Mouse (Mus musculus) forebrain, embryonic 14.5 days (tissue): ENCODE results near the gene Ddx19b. TPM values are rescaled to one million over a fixed set of nuclear protein-coding genes. Genes with fewer than 3 reads are reported as not detected.
"Not testable (repeated sequence)": the region's sequence is repeated elsewhere in the genome, so short reads cannot be mapped to it uniquely, and the experiment has no call there.

Source experiments
- ATAC-seq: fragments of 200-750 bp; cut with Nextera tagmentation; 2 replicates; pipeline ENCODE4 v1.8.0; 2017; ENCODE audit warnings: mild to moderate bottlenecking, moderate library complexity
- DNase-seq: peaks from one replicate; pipeline ENCODE4 v3.0.0-alpha.2; 2015; ENCODE audit warnings: low spot score
- H3K27ac ChIP-seq: fragments of 300-500 bp; sonication (generic); 2 replicates; pipeline ENCODE4 v1.5.1; 2014; ENCODE audit warnings: low read depth, mild to moderate bottlenecking, control low read depth, low read length, moderate library complexity
- H3K27me3 ChIP-seq: fragments of 300-500 bp; sonication (generic); replicated peaks from 2 replicates; pipeline ENCODE4 v1.6.1; 2014; ENCODE audit warnings: low read length, control low read depth, mixed read lengths; ENCODE audit not compliant: control insufficient read depth, insufficient read depth
- H3K36me3 ChIP-seq: fragments of 300-500 bp; sonication (generic); 2 replicates; pipeline ENCODE4 v1.6.1; 2014; ENCODE audit warnings: low read length, control low read depth; ENCODE audit not compliant: control insufficient read depth, insufficient read depth
- H3K4me1 ChIP-seq: fragments of 300-500 bp; sonication (generic); 2 replicates; pipeline ENCODE4 v1.6.1; 2014; ENCODE audit warnings: antibody characterized with exemption, low read length, control low read depth; ENCODE audit not compliant: control insufficient read depth, insufficient read depth
- H3K4me2 ChIP-seq: fragments of 300-500 bp; sonication (generic); 2 replicates; pipeline ENCODE4 v1.6.1; 2014; ENCODE audit warnings: mild to moderate bottlenecking, control low read depth, low read length
- H3K4me3 ChIP-seq: fragments of 300-500 bp; sonication (generic); 2 replicates; pipeline ENCODE4 v1.5.1; 2014; ENCODE audit warnings: low read depth, low read length, control low read depth
- H3K9ac ChIP-seq: fragments of 300-500 bp; sonication (generic); 2 replicates; pipeline ENCODE4 v1.6.1; 2014; ENCODE audit warnings: mild to moderate bottlenecking, low read length, control low read depth, moderate library complexity
- H3K9me3 ChIP-seq: fragments of 300-500 bp; sonication (generic); replicated peaks from 2 replicates; pipeline ENCODE4 v1.6.1; 2016; ENCODE audit warnings: low read length, control low read depth, mixed read lengths; ENCODE audit not compliant: control insufficient read depth
- WGBS: fragments of 180-500 bp; shearing (Covaris S2); extraction: QIAGEN DNeasy Blood & Tissue Kit; methylation state at CpG from one replicate; pipeline ENCODE4 v1.1.7; 2014; 5-methylcytosine and 5-hydroxymethylcytosine counted together
- polyA plus RNA-seq: library from polyadenylated mRNA; unstranded; fragments of >200 nt; fragmentation: Nextera tagmentation; extraction: Ambion mirVana; gene quantifications from 2 replicates; pipeline ENCODE4 v1.2.1, GENCODE M21; 2014

Gene Ddx19b
- polyA plus RNA-seq: 7.0 and 7.2 TPM in 2 replicates

GRCm38 (mm10) chr8:111031572-111031971 is at the start of gene Ddx19b:
Gene Ddx19b, minus strand, starts transcription at chr8:111031751.
- no peak within 1 kb of the TSS for H3K4me3 ChIP-seq
- ATAC-seq (no peak), DNase-seq (no peak)
- no peaks in the 10 kb centered on the region for H3K9me3 ChIP-seq
- no peaks in the 10 kb centered on the region for H3K27me3 ChIP-seq
- H3K9ac ChIP-seq: no peak within 1 kb of the TSS
- H3K36me3 ChIP-seq: peaks cover 2% of the 10 kb centered on the region; the same call in 1 of the 2 replicates
- H3K4me2 ChIP-seq: no peak within 1 kb of the TSS
- 92% methylated on average over 19 of the region's 19 CpGs for WGBS
- no peak within 1 kb of the TSS for H3K27ac ChIP-seq
- H3K4me1 ChIP-seq: peaks cover 19% of the 10 kb centered on the region

DNA sequence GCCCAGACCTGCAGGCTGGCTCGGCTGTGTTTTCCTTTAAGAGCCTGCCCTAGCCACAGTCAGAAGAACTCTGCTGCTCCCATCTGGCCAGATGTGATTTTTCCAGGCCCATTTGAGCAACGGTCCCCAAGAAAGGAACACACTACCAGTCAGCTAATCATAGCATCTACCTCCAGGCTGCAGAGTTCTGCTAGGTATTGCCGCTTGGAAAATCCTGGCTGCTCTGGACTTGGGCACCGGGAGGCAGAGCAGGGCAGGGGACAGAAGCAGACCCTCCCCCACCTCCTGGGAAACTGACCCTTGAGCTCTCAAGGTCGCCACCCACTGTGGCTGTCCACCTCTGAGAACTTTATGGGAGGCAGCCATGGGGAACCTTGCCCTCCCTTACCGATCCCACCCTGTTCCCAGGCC is 48.3 kb upstream of the Ddx19b start:
- H3K27ac ChIP-seq: no peak overlapping the region
- DNase-seq: no peak
- no peak overlapping the region for H3K4me3 ChIP-seq
- no peak overlapping the region for H3K9ac ChIP-seq
- no peaks in the 10 kb centered on the region for H3K9me3 ChIP-seq
- WGBS: 42% methylated on average over 6 of the region's 6 CpGs
- ATAC-seq: no peak
- H3K4me1 ChIP-seq: no peaks in the 10 kb centered on the region
- no peaks in the 10 kb centered on the region for H3K36me3 ChIP-seq
- H3K27me3 ChIP-seq: no peaks in the 10 kb centered on the region
- no peak overlapping the region for H3K4me2 ChIP-seq

DNA sequence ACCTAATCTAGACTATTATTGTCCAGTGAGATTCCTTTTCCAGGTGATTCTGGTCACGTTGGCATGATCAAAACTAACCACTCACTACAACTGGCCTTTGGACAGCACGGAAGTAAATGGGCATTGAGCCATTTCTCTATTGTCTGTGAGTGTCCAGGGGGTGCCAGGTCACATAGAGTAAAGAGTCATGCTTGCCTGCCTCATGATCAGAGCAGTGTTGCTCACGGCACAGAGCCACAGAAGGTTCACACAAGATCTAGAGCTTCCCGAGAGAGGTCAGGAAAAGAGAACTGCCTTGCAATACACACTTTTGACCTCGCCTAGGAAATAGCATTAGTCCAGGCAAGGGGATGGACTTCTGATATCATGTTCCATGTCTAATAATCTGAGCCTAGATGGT is 47.9 kb upstream of the Ddx19b start:
- Histone ChIP-seq H3K4me1 (no peaks in the 10 kb centered on the region), H3K9me3 (no peaks in the 10 kb centered on the region), H3K4me3 (no peak overlapping the region), H3K9ac (no peak overlapping the region), H3K27ac (no peak overlapping the region), H3K27me3 (no peaks in the 10 kb centered on the region), H3K4me2 (no peak overlapping the region), H3K36me3 (no peaks in the 10 kb centered on the region)
- no peak for ATAC-seq
- no peak for DNase-seq
- WGBS: 75% methylated on average over 5 of the region's 5 CpGs

GRCm38 (mm10) chr8:111075926-111076325 is 44.4 kb upstream of the Ddx19b start:
- no peak overlapping the region for H3K9ac ChIP-seq
- H3K4me1 ChIP-seq: no peaks in the 10 kb centered on the region
- DNase-seq (no peak), ATAC-seq (no peak)
- WGBS: 68% methylated on average over 3 of the region's 3 CpGs
- H3K4me2 ChIP-seq: no peak overlapping the region
- no peaks in the 10 kb centered on the region for H3K27me3 ChIP-seq
- no peaks in the 10 kb centered on the region for H3K9me3 ChIP-seq
- no peak overlapping the region for H3K27ac ChIP-seq
- H3K4me3 ChIP-seq: no peak overlapping the region
- no peaks in the 10 kb centered on the region for H3K36me3 ChIP-seq

DNA sequence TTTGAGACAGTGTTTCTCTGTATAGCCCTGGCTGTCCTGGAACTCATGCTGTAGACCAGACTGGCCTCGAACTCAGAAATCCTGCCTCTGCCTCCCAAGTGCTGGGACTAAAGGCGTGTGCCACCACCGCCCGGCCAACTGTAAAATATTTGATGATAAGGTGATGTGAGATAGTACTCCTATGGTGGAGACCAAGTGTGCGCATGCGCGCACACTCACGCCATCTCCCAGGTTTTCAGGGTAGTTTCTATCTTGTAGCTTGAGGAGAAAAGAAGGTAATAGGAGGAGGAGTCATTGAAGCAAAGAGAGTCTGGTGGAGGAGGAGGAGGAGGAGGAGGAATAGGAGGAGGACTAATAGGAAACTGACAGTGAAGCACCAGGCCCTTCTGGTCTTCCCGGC is 37.1 kb upstream of the Ddx19b start:
- H3K4me2 ChIP-seq, H3K9me3 ChIP-seq, H3K27me3 ChIP-seq, H3K27ac ChIP-seq, H3K9ac ChIP-seq, DNase-seq, H3K4me1 ChIP-seq, ATAC-seq, H3K4me3 ChIP-seq, H3K36me3 ChIP-seq: not testable (repeated sequence)
- 95% methylated on average over 9 of the region's 9 CpGs for WGBS

DNA sequence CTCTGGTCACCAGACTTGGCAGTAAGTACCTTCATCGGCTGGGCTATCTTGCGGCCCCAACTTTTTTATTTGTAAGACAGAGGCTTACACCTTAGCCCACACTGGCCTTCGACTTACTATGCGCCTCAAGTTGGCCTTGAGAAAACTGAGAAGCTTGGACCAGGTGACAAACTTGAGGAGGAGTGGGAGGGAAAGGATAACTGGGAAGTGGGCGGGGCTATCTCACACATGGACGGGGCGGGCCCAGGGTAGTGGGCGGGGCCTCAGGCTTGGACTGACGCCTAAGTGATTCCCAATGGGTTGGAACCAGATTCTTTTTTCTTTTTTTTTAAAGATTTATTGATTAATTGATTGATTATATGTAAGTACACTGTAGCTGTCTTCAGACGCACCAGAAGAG is 35.9 kb upstream of the Ddx19b start:
- H3K4me3 ChIP-seq: no peak overlapping the region
- no peaks in the 10 kb centered on the region for H3K27me3 ChIP-seq
- DNase-seq (no peak), ATAC-seq (no peak)
- no peaks in the 10 kb centered on the region for H3K36me3 ChIP-seq
- no peaks in the 10 kb centered on the region for H3K9me3 ChIP-seq
- no peak overlapping the region for H3K9ac ChIP-seq
- no peaks in the 10 kb centered on the region for H3K4me1 ChIP-seq
- no peak overlapping the region for H3K4me2 ChIP-seq
- H3K27ac ChIP-seq: no peak overlapping the region
- 24% methylated on average over 10 of the region's 10 CpGs for WGBS

DNA sequence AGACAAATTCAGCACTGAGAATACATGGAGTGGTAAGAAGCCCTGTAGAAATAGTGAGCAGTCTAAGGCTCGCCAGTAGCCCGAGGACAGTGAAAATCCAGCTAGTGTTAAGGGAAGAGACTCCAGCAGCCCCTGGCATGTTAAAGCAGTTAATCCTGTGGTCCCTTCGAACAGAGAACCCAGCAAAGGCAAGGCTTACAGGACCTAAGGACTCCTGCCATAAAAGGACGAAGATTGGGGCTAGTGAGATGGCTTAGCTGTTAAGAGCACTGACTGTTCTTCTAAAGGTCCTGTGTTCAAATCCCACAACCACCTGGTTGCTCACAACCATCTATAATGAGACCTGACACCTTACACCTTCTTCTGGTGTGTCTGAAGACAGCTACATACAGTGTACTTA is 34.8 kb upstream of the Ddx19b start:
- DNase-seq (no peak), ATAC-seq (no peak)
- no peak overlapping the region for H3K4me2 ChIP-seq
- H3K27ac ChIP-seq: no peak overlapping the region
- WGBS: 66% methylated on average over 4 of the region's 4 CpGs
- H3K27me3 ChIP-seq: no peaks in the 10 kb centered on the region
- H3K9ac ChIP-seq: no peak overlapping the region
- no peaks in the 10 kb centered on the region for H3K9me3 ChIP-seq
- peaks cover under 1% of the 10 kb centered on the region; the same call in 1 of the 2 replicates for H3K4me1 ChIP-seq
- no peaks in the 10 kb centered on the region for H3K36me3 ChIP-seq
- H3K4me3 ChIP-seq: no peak overlapping the region

DNA sequence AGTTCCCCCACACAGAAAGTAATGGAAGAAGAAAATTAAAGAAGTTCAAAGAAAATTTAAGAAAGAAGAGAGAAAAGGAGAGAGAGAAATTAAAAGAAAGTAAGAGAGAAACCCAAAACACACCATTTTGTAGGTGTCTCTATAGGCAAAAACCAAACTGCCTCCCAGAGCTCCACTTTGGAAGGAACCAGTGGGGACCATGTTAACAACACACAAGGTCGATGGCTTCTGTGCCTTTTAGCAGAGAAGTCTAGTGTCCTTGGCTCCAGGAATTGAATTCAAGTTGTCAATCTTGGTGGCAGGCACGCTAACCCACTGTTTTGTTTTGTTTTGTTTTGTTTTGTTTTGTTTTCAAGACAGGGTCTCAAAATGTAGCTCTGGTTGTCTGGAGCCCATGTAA is 31.3 kb upstream of the Ddx19b start:
- peak overlapping the region; percentile 60 for H3K4me3 ChIP-seq
- no peak for ATAC-seq
- peaks cover 6% of the 10 kb centered on the region for H3K4me1 ChIP-seq
- H3K9ac ChIP-seq: peak overlapping the region; percentile 8; the same call in 1 of the 2 replicates
- H3K27ac ChIP-seq: no peak overlapping the region
- DNase-seq: no peak
- peak overlapping the region; percentile 33 for H3K4me2 ChIP-seq
- no peaks in the 10 kb centered on the region for H3K27me3 ChIP-seq
- 37% methylated on average over 2 of the region's 2 CpGs for WGBS
- peaks cover 5% of the 10 kb centered on the region for H3K36me3 ChIP-seq
- no peaks in the 10 kb centered on the region for H3K9me3 ChIP-seq

DNA sequence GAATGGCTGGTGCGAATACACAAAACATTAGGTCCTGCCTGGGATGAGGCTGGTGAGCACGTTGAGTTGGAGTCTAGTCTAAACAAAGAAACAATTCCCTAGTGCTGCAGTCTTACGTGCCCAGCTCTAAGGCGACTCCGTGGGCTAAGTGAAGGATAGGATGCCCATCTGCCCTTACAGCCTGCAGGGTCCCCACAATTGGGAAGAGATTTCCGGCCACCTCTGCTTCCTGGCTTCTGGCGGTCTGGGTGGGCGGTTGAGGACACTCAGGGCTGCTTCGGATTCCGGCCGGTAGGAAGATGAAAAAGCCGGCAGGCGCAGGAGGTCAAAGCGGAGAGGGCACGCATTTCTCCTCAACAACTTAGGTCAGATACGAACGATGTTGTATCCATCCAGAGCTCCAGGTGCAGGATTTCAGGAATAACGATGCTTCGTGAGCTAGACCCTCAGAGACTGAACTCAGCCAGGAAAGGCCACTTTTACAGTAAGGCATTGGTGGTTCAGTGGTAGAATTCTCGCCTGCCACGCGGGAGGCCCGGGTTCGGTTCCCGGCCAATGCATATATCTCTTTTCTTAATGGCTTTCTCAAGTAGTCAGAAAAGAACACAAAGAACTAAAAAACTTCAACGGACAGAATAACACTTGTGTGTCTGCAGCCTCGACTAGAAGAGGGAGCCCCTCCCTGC is 30.7 kb upstream of the Ddx19b start:
- Histone ChIP-seq H3K27ac (peak overlapping the region; percentile 79), H3K4me2 (peak overlapping the region; percentile 66), H3K9ac (peak overlapping the region; percentile 70), H3K9me3 (no peaks in the 10 kb centered on the region), H3K27me3 (no peaks in the 10 kb centered on the region), H3K4me3 (peak overlapping the region; percentile 60), H3K4me1 (peaks cover 9% of the 10 kb centered on the region), H3K36me3 (peaks cover 6% of the 10 kb centered on the region)
- peak; percentile 96 for DNase-seq
- ATAC-seq: peak; percentile 95
- WGBS: under 1% methylated on average over 27 of the region's 27 CpGs
